Mouse (Mus musculus): Measurements from ENCODE around the gene Gm11273. TPM values are rescaled to one million over a fixed set of nuclear protein-coding genes. Genes with fewer than 3 reads are reported as not detected.
"Not testable (repeated sequence)": the region's sequence is repeated elsewhere in the genome, so short reads cannot be mapped to it uniquely, and the experiment has no call there.

Gene Gm11273
- 10 to 100 TPM in 1 of 2 experiments, not detected in 1; 29.3 TPM for polyA plus RNA-seq (2017; shearing (Covaris generic))

DNA sequence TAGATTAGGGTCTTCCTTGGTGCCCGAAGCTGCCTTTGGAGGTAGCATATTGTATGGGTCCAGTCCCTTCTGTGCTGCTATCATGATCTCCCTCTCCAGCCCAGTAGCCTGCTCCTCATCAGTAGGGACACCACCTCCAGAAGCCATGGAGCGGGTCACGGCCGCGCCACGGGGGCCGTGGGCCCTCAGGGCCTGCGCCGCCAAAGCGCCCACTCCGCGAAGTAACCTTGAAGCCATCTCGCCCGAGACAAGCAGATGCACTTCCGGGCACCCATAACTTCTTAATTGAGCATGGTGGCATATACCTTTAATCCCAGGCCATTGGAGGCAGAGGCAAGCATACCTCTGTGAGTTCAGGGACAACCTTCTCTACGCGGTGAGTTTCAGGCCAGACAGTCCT lies at the start of gene Gm11273:
Gene Gm11273 (minus strand): TSS at position 237 of the 400 bp plus-strand sequence.
- ATAC-seq, result not testable (repeated sequence)

DNA sequence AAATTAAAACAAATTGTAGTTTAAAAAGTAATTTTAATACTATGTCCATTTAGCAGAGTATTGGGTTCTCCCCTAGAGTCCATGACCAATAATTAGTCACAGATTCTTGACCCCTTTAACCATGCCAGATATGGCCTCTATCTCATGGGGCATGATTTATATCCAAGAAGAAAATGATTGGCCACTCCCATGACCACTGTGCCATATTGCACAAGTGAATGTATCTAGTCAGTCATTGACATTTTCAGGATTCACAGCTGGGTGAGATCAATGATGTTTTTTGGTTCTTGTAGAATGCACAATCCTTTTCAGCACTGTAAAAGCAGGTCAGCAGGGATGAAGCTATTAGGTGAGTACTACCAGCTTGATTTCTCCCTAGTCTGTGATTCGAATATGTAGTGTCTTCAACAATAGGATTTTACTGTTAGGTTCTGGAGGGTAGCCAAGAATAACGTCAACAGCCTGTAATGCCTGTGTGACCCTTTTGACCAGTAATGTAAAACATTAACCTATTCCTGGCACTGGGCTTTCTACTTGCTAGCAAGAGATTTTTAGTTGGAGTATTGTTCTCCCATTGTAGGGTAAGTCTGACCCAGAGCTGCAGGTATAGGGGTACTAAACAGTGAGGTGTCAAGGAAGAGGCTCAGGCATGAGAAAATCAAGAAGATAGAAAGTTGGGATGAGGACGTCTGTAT lies 49.3 kb upstream of the Gm11273 start:
- ATAC-seq, result no peak

DNA sequence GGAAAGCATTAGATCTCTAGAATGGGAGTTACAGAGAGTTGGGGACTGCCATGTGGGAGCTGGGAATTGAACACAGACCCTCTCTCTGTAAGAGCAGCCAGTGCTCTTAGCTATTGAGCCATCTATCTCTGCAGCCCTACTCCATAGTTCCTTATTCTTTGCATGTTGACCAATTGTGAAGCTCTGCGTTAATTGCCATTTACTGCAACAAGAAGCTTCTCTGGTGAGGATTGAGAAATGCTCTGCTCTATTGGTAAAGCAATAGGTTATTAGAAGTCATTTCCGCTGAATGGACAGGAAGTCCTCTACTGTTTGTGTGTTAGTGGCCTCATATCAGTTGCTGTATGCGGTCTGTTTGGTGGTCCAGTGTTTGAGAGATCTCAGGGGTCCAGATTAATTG lies 48.3 kb upstream of the Gm11273 start:
- ATAC-seq, result no peak

DNA sequence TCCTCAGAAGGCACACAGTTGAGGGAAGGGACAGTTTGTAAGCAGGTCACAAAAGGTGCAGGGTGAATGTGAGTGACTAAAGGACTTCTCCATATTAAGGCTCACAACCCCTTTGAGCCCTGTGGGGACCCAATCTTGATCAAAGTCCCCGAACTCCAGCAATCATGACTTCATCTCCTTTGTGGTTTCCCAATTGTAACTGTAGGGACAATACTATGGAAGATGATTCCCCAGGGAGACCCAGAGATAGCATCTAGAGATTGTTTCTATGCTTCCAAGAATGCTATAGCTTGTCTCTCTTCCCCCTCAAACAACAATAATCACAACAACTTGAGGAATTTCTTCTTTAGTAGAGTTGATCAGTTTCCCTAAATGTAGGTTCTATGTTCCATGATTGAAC lies 41.5 kb upstream of the Gm11273 start, which contains the start of gene Olfr1366:
Gene Olfr1366 (minus strand): TSS at position 101 of the 400 bp plus-strand sequence.
- no peak for ATAC-seq

DNA sequence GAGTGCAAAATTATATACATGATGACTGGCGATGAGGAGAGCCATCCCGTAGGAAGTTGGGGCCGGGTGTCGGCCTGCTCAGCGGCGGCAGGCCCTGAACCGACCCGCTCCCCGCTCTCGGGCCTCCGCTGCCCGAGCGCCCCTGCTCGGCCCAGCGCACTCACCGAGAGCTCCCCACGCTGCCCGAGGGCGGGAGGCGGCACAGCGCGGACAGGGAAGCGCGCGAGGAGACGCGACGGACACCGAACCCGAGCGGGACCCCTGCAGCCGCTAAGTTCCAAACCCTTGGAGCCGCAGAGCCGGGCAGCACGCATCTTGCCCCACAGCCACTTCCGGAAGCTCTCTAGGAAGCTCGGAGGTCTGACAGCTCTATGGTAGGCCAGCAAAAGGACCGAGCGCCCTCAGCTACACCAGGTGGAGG lies 29.6 kb upstream of the Gm11273 start, which contains the start of gene Zkscan8:
Gene Zkscan8 (minus strand): TSS at position 340 of the 421 bp plus-strand sequence.
- ATAC-seq, result peak; percentile 99

DNA sequence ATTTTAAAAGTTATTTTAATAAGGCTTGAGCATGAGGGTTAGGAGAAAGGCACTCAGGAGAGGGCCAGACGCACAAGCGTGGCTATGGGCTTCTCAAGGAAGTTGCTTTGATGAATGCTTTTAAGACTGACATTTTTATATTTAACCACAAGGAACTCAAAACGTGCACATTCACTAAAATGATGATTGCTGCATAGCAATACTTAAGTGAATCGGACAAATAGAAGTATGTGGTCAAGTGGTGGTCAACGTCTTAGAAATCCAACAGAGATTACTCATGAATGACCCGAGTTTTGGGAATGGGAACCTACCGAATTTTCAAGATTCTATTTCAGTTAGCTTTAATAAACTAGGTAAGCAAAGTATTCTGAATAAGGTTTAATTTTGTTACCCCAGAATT lies 28.9 kb upstream of the Gm11273 start:
- ATAC-seq, result no peak

DNA sequence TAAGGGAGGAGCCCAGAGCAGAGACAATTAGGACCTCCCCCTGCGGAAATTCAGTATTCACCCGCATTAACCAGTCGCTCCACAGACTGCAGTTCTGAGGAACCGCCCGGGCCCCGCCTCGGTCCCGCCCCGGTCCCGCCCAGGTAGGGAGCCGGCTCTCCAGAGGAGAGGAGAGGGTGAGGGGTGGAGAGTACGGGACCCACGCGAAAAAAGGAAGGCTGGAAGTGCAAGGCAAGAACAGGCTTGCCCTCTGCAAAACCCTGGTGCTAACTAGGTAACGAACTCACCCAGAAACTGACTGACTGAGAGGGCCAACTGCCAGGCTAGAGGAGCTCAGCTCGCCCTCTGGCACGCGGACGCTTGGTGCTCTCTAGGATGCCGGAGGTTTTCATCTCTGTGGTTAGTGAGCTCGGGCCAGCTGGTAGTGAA lies 5.0 kb upstream of the Gm11273 start:
- ATAC-seq, result peak; percentile 97

DNA sequence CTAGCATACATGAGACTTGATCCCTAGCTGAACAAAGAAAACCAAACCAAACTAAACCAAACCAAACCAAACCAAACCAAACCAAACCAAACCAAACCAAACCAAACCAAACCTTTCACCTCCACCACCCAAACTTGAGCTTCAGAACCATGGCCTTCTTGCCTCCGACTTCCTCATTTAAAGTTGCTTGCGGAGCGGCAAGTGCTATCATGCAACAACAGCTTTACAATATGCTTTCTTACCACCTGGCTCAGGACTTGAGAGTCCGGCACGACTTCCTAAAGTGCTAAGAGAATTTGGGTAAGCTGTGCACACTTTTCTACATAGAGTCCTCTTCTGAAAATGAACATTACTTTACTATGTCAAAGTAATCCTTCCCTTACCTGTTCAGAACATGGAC lies 1.1 kb upstream of the Gm11273 start:
- ATAC-seq, result no peak

DNA sequence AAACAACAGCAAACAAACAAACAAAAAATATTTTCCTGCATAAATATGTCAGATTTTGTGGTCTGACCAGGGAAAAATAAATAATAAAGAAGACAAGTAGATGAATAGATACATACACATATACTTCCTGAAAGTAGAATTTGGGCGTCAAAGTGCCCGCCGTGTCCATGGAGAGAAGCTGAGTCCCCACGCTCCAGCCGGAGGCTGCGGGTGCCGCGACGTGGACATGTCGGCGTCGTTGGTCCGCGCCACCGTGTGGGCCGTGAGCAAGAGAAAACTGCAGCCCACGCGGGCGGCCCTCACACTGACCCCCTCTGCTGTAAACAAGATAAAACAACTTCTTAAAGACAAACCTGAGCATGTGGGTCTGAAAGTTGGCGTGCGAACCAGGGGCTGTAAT lies 6.1 kb downstream of the Gm11273 start, which contains the start of gene AK157302:
Gene AK157302 (plus strand): TSS at position 144 of the 400 bp plus-strand sequence.
- no peak for ATAC-seq

DNA sequence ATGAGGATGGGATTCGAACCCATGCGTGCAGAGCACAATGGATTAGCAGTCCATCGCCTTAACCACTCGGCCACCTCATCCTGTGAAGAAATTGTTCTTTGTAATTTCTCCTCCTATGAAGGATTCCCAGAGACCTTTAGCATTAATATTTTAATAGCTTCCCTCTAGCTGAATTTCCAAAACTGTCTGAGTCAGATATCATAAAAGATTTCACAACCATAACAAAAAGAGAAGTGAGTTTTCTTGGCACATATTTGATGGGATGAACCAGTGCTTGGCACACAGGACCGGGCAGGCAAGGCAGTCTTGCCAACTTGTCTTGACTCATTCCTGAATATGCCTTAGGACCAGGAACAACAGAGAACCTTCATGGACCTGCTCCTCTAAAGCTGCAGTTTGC lies 8.4 kb downstream of the Gm11273 start:
- ATAC-seq, result no peak

DNA sequence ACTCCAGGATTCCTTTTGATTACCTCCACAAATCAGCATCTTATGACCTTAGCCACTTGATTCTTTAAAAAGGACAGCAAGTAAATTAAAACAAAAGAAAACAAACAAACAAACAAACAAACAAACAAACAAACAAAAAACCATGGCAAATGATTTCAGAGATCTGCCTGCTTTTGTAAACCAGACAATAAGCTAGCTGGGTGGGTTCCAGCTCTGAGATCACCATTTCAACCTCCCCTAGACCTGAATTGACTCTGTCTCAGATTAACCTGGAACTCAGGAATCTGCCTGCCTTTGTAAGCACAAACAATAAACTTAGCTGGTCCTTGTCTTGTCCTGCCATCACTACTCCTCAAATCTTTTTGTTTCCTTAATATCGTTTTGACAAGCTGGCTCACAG lies 14.3 kb downstream of the Gm11273 start:
- no peak for ATAC-seq

DNA sequence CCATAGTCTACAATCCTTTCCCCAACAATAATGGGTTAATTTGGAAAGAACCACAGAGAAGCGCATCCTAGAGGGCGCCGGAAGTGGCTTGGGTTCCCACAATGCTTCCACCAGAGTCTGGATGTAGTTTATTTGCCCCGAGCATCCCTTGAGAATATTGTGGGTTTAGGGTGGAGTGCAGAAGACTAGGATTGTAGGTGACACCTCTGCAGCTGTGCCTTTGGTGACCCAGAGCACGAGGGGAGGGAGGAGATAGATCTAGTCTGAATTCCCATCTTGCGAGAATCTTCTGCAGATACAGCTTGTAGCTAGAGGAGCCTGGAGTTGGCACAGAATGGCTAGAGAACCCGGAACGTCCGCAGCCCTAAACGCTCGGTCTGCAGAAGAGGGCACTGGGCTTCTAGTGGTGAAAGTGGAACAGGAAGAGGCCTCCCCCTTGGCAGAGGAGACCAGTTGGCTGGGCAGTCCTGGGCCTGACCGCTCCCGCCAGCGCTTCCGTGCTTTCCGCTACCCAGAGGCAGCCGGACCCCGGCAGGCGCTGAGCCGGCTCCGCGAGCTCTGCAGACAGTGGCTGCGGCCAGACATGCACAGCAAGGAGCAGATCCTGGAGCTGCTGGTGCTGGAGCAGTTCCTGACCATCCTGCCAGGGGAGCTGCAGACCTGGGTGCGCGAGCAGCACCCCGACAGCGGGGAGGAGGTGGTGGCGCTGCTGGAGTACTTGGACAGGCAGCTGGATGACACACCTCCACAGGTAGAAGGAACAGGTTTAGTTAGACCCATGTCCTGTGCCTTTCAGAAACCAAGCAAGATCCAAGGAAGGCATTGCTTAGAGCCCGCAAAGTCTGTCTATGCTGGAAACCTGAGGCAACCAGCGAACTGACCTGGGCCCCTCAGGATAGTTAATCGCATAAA lies 22.2 kb downstream of the Gm11273 start, which contains the start of the genes Zkscan4 and Gm10065:
Gene Zkscan4 (plus strand): TSS at position 149 of the 912 bp plus-strand sequence.
Gene Gm10065 (minus strand): TSS at position 683 of the 912 bp plus-strand sequence.
- ATAC-seq, result not testable (repeated sequence)

DNA sequence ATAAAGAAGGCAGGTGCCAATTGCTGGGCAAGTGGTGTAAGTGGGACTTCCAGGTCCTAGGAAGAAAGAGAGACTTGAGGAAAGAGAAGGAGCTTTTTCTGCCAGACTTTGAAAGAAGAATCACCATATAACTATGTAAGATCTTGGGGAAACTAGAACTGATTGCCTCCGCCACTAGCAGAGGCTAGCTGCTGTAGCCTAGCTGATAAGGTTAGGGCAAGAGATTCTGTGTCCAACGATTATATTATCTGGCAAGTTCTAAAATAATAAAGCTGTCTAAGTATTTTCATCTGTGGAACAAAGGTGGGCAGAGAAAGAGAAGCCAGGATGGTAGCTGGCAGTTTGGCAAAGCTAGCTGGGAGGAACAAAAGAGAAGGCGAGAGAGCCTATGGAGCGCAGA lies 28.8 kb downstream of the Gm11273 start:
- ATAC-seq, result no peak

DNA sequence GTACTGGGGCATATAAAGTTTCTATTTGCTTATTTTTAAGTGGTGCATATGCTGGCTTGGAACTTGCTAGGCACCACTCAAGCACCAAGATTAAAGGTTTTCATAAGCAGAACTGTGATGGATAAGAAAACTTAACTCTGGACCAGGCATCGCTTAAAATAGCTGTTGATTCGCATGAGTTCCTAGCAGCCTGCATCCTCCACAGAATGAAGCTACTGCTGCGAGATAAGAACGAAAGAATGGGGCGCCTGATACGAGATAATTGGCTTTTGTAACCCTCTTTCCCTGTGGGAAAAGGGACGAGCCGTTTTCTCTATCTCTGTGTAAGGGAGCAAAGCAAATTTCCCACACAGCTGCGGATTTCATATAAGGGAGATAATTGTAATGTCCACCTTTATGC lies 32.1 kb downstream of the Gm11273 start:
- ATAC-seq, result no peak

DNA sequence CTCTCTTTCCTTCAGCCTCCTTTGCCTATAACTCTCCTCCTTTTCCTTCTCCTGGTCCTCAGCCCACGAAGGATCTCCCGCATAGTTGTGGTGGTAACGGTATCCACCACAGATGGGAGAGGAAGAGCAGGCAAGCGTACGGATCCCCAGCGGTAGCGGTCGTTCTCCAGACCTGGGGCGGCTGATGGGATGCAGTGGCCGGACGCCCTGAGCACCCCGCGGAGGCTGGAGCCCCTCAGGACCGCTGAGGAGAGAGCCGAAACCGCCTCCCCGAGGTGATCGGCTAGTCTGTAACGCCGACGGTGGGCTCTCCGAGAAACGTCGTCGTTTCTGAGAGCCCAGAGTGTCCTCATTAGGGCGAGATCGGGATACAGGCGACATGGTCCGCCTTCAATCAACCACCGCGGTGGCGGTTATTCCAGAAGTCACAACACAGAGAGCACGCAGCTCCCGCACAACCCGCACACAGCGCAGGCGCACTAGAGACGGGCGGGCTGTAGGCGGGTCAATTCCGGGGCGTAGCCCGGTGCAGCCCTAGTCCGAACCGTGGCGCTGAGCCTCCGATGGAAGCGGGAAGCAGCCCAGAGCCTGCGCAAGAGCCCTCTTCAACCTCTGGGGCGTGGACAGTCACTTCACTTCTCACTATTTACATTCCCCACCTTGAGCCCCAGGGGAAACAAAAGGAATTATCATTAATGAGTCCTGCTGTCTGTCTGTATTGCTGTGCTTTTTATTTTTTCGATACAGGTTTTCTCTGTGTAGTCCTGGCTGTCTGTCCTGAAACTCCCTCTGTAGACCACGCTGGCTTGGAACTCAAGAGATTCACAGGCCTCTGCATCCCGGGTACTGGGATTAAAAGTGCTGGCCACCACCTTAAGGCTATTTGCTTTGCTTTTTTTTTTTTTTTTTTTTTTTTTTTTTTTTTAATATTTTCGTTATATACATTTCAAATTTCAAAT lies 32.9 kb downstream of the Gm11273 start, which contains the start of gene Nkapl:
Gene Nkapl (minus strand): TSS at position 449 of the 959 bp plus-strand sequence.
- ATAC-seq, result peak; percentile 89

DNA sequence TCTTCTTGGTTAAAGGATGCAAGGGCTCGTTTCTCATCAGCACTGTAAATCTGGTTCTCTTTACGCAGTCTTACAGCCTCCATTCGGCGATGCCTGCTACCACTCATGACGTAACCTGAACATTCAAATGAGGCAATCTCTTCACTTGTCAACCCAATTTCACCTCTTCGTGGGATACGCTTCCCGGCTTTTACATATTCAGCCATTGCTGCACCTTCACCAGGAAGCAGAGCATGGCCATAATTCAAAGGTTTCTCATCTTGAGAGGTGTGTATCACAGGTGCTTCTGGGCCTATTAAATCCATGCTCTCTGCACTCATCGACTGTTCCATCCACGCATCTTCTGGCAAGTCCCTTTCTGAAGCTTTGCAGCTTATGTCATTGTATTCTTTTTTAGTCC lies 33.9 kb downstream of the Gm11273 start:
- ATAC-seq, result no peak

DNA sequence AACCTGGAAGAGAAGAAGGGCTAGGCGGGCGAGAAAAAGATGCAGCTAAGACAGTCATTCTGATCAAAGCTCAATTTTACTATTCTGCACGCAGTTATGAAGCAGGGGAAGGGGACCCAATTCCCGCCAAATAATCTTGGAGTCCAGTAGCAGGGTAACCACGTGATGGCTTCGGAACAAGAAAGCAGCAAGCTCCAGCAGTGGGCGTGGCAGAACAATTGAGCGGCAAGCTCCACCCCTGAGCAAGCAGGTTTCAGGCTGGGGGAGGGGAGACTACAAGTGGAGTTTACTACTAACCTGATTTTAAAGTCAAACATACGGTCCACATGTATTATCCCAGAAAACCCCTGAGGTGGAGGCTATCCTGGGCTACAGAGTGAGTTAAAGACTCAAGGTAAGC lies 38.7 kb downstream of the Gm11273 start:
- ATAC-seq, result not testable (repeated sequence)

DNA sequence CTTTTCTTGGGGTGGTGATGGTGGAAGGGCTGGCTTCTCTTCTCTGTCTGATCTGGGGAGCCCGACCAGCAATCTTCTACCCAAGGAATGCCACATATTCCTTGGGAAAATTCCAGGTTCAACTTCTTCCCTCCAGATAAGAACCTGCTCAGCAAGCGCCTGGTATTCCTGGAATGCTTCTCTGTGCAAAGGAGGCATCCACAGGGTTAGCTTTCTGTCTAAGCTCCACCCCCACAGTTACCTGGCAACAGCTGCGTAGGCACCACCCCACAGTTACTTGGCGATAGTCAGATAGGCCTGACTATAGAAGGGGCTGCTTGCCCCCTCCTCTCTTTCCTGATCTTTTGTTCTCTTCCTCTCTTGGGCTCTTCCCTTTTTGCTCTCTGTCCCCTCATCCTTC lies 44.9 kb downstream of the Gm11273 start:
- ATAC-seq, result no peak

DNA sequence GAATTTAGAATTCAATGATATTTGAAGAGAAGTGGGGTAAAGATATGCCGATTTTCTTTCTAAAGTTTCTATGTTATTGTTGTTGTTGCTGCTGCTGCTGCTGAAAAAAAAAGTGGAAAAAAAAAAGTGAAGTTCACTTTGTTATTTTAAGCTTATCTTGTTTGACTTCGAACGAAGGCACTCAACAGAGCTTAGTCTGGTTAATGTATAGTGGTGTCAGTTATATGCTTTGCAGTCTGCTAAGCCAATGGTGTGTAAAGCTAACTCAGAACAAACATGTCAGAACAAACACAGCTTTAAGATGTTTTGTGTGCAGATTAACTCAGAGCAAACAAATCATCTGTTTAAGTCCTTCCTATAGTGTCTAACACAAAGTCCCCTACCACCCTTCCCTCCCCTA lies 47.1 kb downstream of the Gm11273 start:
- no peak for ATAC-seq

DNA sequence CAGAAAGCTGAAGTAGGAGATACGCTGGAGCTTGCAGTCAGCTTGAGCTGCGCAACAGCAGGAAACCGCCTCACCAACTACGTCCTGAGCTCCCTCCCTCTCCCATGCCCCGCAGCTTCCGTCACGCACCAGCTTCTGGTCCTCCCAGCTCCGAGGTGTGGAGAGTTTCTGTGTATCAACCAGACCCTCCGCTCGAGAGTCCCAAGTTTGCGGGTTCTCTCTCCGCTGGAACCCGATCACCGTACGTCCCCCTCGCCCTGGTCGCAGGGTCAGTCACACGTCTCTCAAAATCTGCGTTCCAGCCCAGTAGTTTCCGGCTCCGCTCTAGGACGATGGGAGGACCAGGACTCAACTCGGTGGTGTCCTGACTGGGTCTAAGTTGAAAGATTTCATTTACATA lies 47.8 kb downstream of the Gm11273 start, which contains the start of gene Zscan26:
Gene Zscan26 (minus strand): TSS at position 282 of the 400 bp plus-strand sequence.
- ATAC-seq, result peak; percentile 94

DNA sequence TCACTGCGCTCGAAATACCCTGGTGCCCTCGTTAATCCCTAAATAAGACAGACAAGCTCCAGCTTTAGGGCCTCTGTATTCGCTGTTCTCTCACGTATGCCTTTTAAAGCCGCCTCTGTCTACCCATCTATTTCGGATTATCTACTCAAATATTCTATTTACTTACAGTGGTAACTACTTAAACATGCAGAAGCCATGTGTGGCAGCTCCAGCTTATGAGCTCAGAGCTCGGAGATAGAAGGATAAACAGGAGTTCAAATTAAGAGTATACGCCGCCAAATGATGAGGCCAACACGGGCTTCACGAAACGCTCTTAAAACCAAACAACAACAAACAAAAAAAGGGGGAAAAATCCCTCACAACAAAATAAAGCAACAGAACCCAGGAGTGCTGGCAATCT lies 48.2 kb downstream of the Gm11273 start:
- peak; percentile 13 for ATAC-seq

Data from CD4-positive, CD25-positive, alpha-beta regulatory T cell, adult 4 months (primary cell).